Mouse (Mus musculus): ENCODE data around the gene Hecw1. TPM values are rescaled to one million over a fixed set of nuclear protein-coding genes. Genes with fewer than 3 reads are reported as not detected.

Gene Hecw1
- total and polyA plus RNA-seq, 3 experiments: 10.7 to 107 (median 30.4) TPM

GRCm38 (mm10) chr13:14496954-14497353, 26.1 kb downstream of the Hecw1 start:
- no peaks in the 10 kb centered on the region for H3K9me3 ChIP-seq (replicated peaks)
- no peaks in the 10 kb centered on the region for H3K27me3 ChIP-seq (ENCODE audit: insufficient read depth, low read length)
- ATAC-seq (ENCODE audit: extremely low read depth, insufficient number of reproducible peaks, low FRiP score, poor library complexity, severe bottlenecking) (no peak), DNase-seq (ENCODE audit: low spot score) (no peak)
- H3K4me1 ChIP-seq (ENCODE audit: insufficient read depth, low read depth, low read length): peaks cover 37% of the 10 kb centered on the region
- peaks cover 23% of the 10 kb centered on the region for H3K36me3 ChIP-seq (replicated peaks)
- TF ChIP-seq POLR2AphosphoS5 (IDR thresholded peaks at IDR 0.05; ENCODE audit: insufficient replicate concordance, low read depth, low read length) (no peak), TAL1 (conservative IDR thresholded peaks at IDR 0.05; ENCODE audit: low read depth, low read length) (no peak), GATA2 (IDR thresholded peaks at IDR 0.05; ENCODE audit: borderline replicate concordance, low read depth, low read length) (no peak), CTCF (IDR thresholded peaks at IDR 0.05; ENCODE audit: low read depth, low read length) (no peak), GATA1 (IDR thresholded peaks at IDR 0.05; ENCODE audit: borderline replicate concordance, low read length) (no peak)
- no peak overlapping the region for H3K4me3 ChIP-seq (ENCODE audit: low read depth, low read length)

GRCm38 (mm10) chr13:14487812-14488211, 35.2 kb downstream of the Hecw1 start:
- Histone ChIP-seq H3K4me3 (ENCODE audit: low read depth, low read length) (no peak overlapping the region), H3K9me3 (replicated peaks) (no peaks in the 10 kb centered on the region), H3K36me3 (replicated peaks) (peaks cover 23% of the 10 kb centered on the region), H3K27me3 (ENCODE audit: insufficient read depth, low read length) (no peaks in the 10 kb centered on the region), H3K4me1 (ENCODE audit: insufficient read depth, low read depth, low read length) (peaks cover 19% of the 10 kb centered on the region)
- ATAC-seq (ENCODE audit: extremely low read depth, insufficient number of reproducible peaks, low FRiP score, poor library complexity, severe bottlenecking): no peak
- DNase-seq (ENCODE audit: low spot score): no peak
- TF ChIP-seq GATA2 (IDR thresholded peaks at IDR 0.05; ENCODE audit: borderline replicate concordance, low read depth, low read length) (no peak), TAL1 (conservative IDR thresholded peaks at IDR 0.05; ENCODE audit: low read depth, low read length) (no peak), GATA1 (IDR thresholded peaks at IDR 0.05; ENCODE audit: borderline replicate concordance, low read length) (no peak), CTCF (IDR thresholded peaks at IDR 0.05; ENCODE audit: low read depth, low read length) (no peak), POLR2AphosphoS5 (IDR thresholded peaks at IDR 0.05; ENCODE audit: insufficient replicate concordance, low read depth, low read length) (no peak)

- DNase-seq (ENCODE audit: low spot score) (no peak), ATAC-seq (ENCODE audit: extremely low read depth, insufficient number of reproducible peaks, low FRiP score, poor library complexity, severe bottlenecking) (peak; percentile 34; the same call in 1 of the 2 replicates)
- no peak for TF ChIP-seq TAL1 (conservative IDR thresholded peaks at IDR 0.05; ENCODE audit: low read depth, low read length)
- TF ChIP-seq CTCF (IDR thresholded peaks at IDR 0.05; ENCODE audit: low read depth, low read length): no peak
- no peak for TF ChIP-seq POLR2AphosphoS5 (IDR thresholded peaks at IDR 0.05; ENCODE audit: insufficient replicate concordance, low read depth, low read length)
- TF ChIP-seq GATA1 (IDR thresholded peaks at IDR 0.05; ENCODE audit: borderline replicate concordance, low read length): no peak
- TF ChIP-seq GATA2 (IDR thresholded peaks at IDR 0.05; ENCODE audit: borderline replicate concordance, low read depth, low read length): no peak
- Histone ChIP-seq H3K4me1 (ENCODE audit: insufficient read depth, low read depth, low read length) (peaks cover 35% of the 10 kb centered on the region), H3K27me3 (ENCODE audit: insufficient read depth, low read length) (no peaks in the 10 kb centered on the region), H3K9me3 (replicated peaks) (no peaks in the 10 kb centered on the region), H3K4me3 (ENCODE audit: low read depth, low read length) (no peak overlapping the region; the same call in 1 of the 2 replicates), H3K36me3 (replicated peaks) (peaks cover 29% of the 10 kb centered on the region)
These were observed 51.9 kb downstream of the Hecw1 start for GRCm38 (mm10) chr13:14471121-14471520.

- TF ChIP-seq CTCF (IDR thresholded peaks at IDR 0.05; ENCODE audit: low read depth, low read length): no peak
- DNase-seq (ENCODE audit: low spot score): no peak
- no peaks in the 10 kb centered on the region for H3K27me3 ChIP-seq (ENCODE audit: insufficient read depth, low read length)
- ATAC-seq (ENCODE audit: extremely low read depth, insufficient number of reproducible peaks, low FRiP score, poor library complexity, severe bottlenecking): no peak
- H3K9me3 ChIP-seq (replicated peaks): no peaks in the 10 kb centered on the region
- H3K36me3 ChIP-seq (replicated peaks): peaks cover 33% of the 10 kb centered on the region
- peaks cover 44% of the 10 kb centered on the region for H3K4me1 ChIP-seq (ENCODE audit: insufficient read depth, low read depth, low read length)
- H3K4me3 ChIP-seq (ENCODE audit: low read depth, low read length): no peak overlapping the region
These were observed 55.5 kb downstream of the Hecw1 start for GRCm38 (mm10) chr13:14467517-14467916.

GRCm38 (mm10) chr13:14461036-14461435, 62.0 kb downstream of the Hecw1 start:
- ATAC-seq (ENCODE audit: extremely low read depth, insufficient number of reproducible peaks, low FRiP score, poor library complexity, severe bottlenecking) (peak; percentile 90), DNase-seq (ENCODE audit: low spot score) (peak; percentile 31)
- no peak for TF ChIP-seq GATA2 (IDR thresholded peaks at IDR 0.05; ENCODE audit: borderline replicate concordance, low read depth, low read length)
- peak; percentile 62 for TF ChIP-seq TAL1 (conservative IDR thresholded peaks at IDR 0.05; ENCODE audit: low read depth, low read length)
- H3K4me3 ChIP-seq (ENCODE audit: low read depth, low read length): no peak overlapping the region; the same call in 1 of the 2 replicates
- peaks cover 21% of the 10 kb centered on the region for H3K36me3 ChIP-seq (replicated peaks)
- peaks cover 70% of the 10 kb centered on the region for H3K4me1 ChIP-seq (ENCODE audit: insufficient read depth, low read depth, low read length)
- 0 out of 2 replicates have a peak, but pooled peaks cover 6% of the 10 kb centered on the region for H3K9me3 ChIP-seq (replicated peaks)
- H3K27me3 ChIP-seq (ENCODE audit: insufficient read depth, low read length): no peaks in the 10 kb centered on the region

- H3K4me3 ChIP-seq (ENCODE audit: low read depth, low read length): no peak overlapping the region; the same call in 1 of the 2 replicates
These were observed 66.0 kb downstream of the Hecw1 start for GRCm38 (mm10) chr13:14457043-14457442.

GRCm38 (mm10) chr13:14439540-14439939, 83.5 kb downstream of the Hecw1 start:
- TF ChIP-seq GATA1 (IDR thresholded peaks at IDR 0.05; ENCODE audit: borderline replicate concordance, low read length): no peak
- TF ChIP-seq TAL1 (conservative IDR thresholded peaks at IDR 0.05; ENCODE audit: low read depth, low read length): no peak
- TF ChIP-seq GATA2 (IDR thresholded peaks at IDR 0.05; ENCODE audit: borderline replicate concordance, low read depth, low read length): no peak
- TF ChIP-seq POLR2AphosphoS5 (IDR thresholded peaks at IDR 0.05; ENCODE audit: insufficient replicate concordance, low read depth, low read length): no peak
- no peak for TF ChIP-seq CTCF (IDR thresholded peaks at IDR 0.05; ENCODE audit: low read depth, low read length)
- Histone ChIP-seq H3K27me3 (ENCODE audit: insufficient read depth, low read length) (no peaks in the 10 kb centered on the region), H3K4me1 (ENCODE audit: insufficient read depth, low read depth, low read length) (peaks cover 17% of the 10 kb centered on the region), H3K9me3 (replicated peaks) (no peaks in the 10 kb centered on the region), H3K4me3 (ENCODE audit: low read depth, low read length) (no peak overlapping the region), H3K36me3 (replicated peaks) (peaks cover 26% of the 10 kb centered on the region)
- no peak for ATAC-seq (ENCODE audit: extremely low read depth, insufficient number of reproducible peaks, low FRiP score, poor library complexity, severe bottlenecking)
- no peak for DNase-seq (ENCODE audit: low spot score)

More at GRCm38 (mm10) chr13:14457043-14457442, 66.0 kb downstream of the Hecw1 start:
- peaks cover 59% of the 10 kb centered on the region for H3K4me1 ChIP-seq (ENCODE audit: insufficient read depth, low read depth, low read length)
- TF ChIP-seq POLR2AphosphoS5 (IDR thresholded peaks at IDR 0.05; ENCODE audit: insufficient replicate concordance, low read depth, low read length): no peak
- no peak for TF ChIP-seq GATA1 (IDR thresholded peaks at IDR 0.05; ENCODE audit: borderline replicate concordance, low read length)
- no peak for TF ChIP-seq CTCF (IDR thresholded peaks at IDR 0.05; ENCODE audit: low read depth, low read length)
- no peak for TF ChIP-seq TAL1 (conservative IDR thresholded peaks at IDR 0.05; ENCODE audit: low read depth, low read length)
- no peak for TF ChIP-seq GATA2 (IDR thresholded peaks at IDR 0.05; ENCODE audit: borderline replicate concordance, low read depth, low read length)
- DNase-seq (ENCODE audit: low spot score) (peak; percentile 42), ATAC-seq (ENCODE audit: extremely low read depth, insufficient number of reproducible peaks, low FRiP score, poor library complexity, severe bottlenecking) (peak; percentile 56; the same call in 1 of the 2 replicates)
- peaks cover 36% of the 10 kb centered on the region for H3K36me3 ChIP-seq (replicated peaks)
- 0 out of 2 replicates have a peak, but pooled peaks cover 6% of the 10 kb centered on the region for H3K9me3 ChIP-seq (replicated peaks)
- no peaks in the 10 kb centered on the region for H3K27me3 ChIP-seq (ENCODE audit: insufficient read depth, low read length)
